Mouse (Mus musculus) left cerebral cortex, postnatal 25 days (tissue): ENCODE data around the gene Gm47985. TPM values are rescaled to one million over a fixed set of nuclear protein-coding genes. Genes with fewer than 3 reads are reported as not detected.
A peak's percentile ranks its signal among the peaks of the same experiment; 100 is the strongest.
"Not testable (repeated sequence)": the region's sequence is repeated elsewhere in the genome, so short reads cannot be mapped to it uniquely, and the experiment has no call there.

Source experiments
- DNase-seq, 2 experiments: peaks; one replicate each; pipeline ENCODE4 v3.0.0; 2022; ENCODE audit warnings: low spot score in 2 of 2, mixed read lengths in 1 of 2
- intact Hi-C: fragments of 180-260 bp; cut with DNase I; formaldehyde crosslinking; loops from one replicate; pipeline ENCODE4 v1.15.1; 2025
- total RNA-seq, 2 experiments: library from RNA; stranded (reverse); gene quantifications; 2 replicates each; pipeline ENCODE4 v1.2.3; 2021

Gene Gm47985
- not detected for total RNA-seq

DNA sequence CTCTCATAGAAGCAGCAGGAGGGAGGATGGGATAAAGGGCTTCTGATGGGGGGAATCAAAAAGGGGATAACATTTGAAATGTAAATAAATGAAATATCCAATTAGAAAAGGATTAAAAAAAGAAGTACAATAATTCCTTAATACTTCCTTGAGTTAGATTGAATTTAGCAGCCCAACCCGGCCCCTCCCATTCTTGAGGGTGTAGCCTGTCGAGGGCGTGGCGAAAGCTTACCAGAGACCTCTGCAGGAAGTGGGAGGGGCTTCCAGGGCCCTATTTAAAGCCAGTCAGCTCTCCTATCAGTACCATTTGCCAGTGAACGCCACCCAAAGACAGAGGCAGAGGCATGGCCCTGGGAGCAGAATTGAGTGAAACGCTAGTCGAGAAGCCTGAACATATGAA is at the start of gene Gm47985:
Gm47985 (plus strand) TSS at position 272 of the 400 bp plus-strand sequence.
- intact Hi-C loops, DNase-seq: not testable (repeated sequence)

DNA sequence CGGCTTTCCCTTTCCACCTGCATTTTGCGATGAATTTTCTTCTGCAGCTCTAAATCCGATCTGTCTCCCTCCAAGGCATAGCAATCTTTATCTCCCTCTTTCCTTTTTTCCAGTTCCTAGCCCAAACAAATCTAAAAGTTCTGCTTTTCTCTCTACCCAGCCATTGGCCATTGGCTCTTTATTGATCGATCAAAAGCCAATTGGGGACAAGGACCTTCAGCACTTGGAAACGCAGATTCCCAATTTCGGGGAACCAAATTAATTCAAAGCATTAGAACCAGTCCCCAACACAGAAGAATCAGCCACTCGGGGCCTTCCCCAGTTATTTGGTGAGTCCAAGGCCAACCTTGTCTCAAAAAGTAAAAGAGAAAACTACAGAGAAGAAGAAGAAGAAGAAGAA is 49.7 kb upstream of the Gm47985 start:
- intact Hi-C loops = no loop called here

DNA sequence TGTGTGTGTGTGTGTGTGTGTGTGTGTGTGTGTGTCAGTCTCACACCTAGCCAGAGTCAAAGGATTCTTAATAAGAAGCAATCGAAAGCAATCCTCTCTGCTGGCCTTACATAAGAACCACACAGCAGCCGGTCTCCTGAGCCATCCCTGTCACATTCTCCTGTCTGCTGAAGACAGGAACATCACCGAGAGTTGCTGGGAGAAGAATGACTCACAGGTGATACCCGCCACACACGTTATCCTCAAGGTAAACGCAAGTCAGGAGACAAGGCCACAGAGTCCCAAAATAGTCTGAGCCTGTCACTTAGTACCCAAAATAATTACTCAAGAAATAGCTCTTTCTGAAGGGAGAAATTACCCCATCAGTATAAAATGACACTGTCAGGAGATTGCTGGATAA is 43.9 kb upstream of the Gm47985 start:
- DNase-seq = peak; percentile 17 to 46
- intact Hi-C loops = no loop called here

More for the DNA sequence above, 49.7 kb upstream of the Gm47985 start:
- DNase-seq = no peak

DNA sequence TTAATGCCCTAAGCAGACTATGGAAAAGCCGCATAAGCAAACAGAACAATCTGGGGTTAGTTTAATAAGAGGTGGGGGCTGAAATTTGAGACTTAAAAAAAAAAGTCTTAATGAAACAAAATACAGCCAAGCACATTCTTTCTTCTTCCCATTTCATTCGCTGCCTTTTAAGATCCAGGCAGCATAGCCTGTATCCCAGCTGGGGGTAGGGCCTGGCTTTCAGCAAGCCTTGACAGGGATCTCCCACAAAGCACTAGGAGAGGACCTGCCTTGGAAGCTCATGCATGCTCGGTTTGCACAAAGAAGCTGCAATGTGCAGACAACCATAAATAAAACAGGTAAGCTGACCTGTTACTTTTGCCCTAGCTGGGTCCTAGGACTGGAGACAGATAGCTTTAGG is 41.4 kb upstream of the Gm47985 start:
- DNase-seq = no peak
- intact Hi-C loops = no loop called here

GRCm38 (mm10) chr1:151144471-151145146 is 37.7 kb upstream of the Gm47985 start:
- intact Hi-C loops = no loop called here

GRCm38 (mm10) chr1:151147801-151148200 is 34.5 kb upstream of the Gm47985 start:
- DNase-seq = no peak
- intact Hi-C loops = no loop called here

More at GRCm38 (mm10) chr1:151144471-151145146, 37.7 kb upstream of the Gm47985 start:
- DNase-seq = no peak

GRCm38 (mm10) chr1:151150211-151150610 is 32.1 kb upstream of the Gm47985 start:
- intact Hi-C loops = no loop called here
- no peak for DNase-seq

DNA sequence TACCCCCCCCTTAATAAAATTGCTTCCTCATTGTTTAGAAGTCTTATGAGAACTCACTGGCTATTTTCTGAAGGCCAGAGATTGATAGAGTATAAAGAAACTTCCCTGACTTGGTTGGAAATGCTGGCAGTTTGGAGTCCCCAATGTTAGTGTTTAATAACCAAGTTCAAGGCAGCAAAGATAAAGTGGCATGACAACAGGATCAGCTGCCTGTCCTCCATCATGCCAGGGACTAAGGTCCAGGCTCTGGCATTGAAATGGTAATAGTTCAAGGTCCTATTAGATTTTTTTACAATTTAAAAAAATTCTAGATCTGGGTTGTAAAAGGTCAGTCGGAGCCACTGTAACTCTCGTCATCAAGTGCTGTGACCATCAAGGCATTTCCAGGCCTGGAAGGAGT is 31.2 kb upstream of the Gm47985 start:
- intact Hi-C loops = no loop called here

GRCm38 (mm10) chr1:151153056-151153652 is 29.2 kb upstream of the Gm47985 start:
- DNase-seq = no peak
- intact Hi-C loops = no loop called here

More for the DNA sequence above, 31.2 kb upstream of the Gm47985 start:
- DNase-seq = no peak

GRCm38 (mm10) chr1:151154131-151154530 is 28.2 kb upstream of the Gm47985 start:
- DNase-seq, intact Hi-C loops: not testable (repeated sequence)

DNA sequence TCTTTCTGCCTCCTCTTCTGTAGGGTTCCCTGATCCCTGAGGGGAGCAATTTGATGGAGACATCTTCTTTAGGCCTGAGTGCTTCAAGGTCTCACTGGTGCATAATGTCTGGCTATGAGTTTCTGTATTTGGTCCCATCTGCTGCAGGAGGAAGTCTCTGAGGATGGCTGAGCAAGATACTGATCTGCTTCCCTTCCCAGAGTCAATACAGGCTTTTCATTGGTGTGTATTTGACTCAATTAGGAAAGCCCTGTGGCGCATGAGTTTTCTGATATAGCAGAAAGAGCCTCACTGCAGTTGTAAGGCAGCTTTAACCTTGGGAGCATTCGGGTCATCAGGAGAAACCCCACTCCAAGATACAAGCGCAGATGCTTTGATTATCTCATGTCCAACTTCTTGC is 26.2 kb upstream of the Gm47985 start:
- no peak for DNase-seq
- intact Hi-C loops = no loop called here

GRCm38 (mm10) chr1:151156777-151157632 is 25.3 kb upstream of the Gm47985 start:
- no peak for DNase-seq
- intact Hi-C loops = no loop called here

DNA sequence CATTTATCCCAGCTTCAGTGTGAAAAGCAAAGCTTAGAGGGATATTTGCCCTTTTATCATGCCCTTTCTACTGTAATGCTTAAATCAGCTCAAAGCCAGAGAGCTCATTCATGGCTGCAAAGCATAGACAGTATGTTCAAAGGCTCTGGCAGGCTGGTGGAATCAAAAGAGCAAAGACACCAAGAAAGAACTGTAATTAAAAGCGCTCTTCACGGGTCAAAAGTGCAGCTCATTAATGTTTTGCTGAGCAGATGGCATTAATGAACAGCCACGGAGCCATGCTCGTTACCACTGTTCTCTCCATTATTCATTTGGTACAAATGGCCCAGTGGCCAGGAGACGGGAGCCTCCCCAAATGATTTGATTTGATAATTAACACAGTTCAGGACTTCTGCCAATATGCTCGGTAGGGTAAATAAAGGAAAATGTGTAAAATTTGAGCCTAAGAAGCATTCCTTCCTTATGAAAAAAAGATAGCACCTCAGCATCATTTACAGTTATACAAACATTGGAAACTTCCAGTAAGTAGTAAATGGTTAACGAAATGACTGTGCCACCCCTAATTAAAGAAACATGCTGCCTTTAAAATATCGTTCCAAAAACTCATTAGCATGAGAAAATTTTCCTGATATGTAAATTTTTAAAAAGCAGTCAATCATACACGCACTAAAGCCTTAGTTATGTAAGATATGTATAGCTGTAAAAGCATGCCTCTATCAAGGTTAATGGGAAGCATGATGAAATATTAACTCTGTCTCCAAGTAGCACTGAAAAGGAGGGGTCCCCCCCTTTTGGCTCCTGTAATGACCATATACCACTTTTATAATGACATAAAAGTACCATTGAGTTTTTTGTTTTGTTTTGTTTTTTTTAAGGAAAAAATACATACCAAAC is 24.1 kb upstream of the Gm47985 start:
- no peak for DNase-seq
- intact Hi-C loops = no loop called here

GRCm38 (mm10) chr1:151158857-151159510 is 23.4 kb upstream of the Gm47985 start:
- intact Hi-C loops = no loop called here

GRCm38 (mm10) chr1:151166031-151166430 is 16.3 kb upstream of the Gm47985 start:
- no peak for DNase-seq
- intact Hi-C loops = loop anchor here (5.0 kb wide), 1 partner anchor 84 kb away; no protein-coding TSS in a partner anchor

More at GRCm38 (mm10) chr1:151158857-151159510, 23.4 kb upstream of the Gm47985 start:
- DNase-seq = no peak

- DNase-seq = peak in 1 of 2 experiments; percentile 18
- intact Hi-C loops = loop anchor here (5.0 kb wide), 1 partner anchor 85 kb away; no protein-coding TSS in a partner anchor
Measured at GRCm38 (mm10) chr1:151167297-151168047, 14.9 kb upstream of the Gm47985 start.

- intact Hi-C loops = loop anchor here (5.0 kb wide), 1 partner anchor 86 kb away; no protein-coding TSS in a partner anchor
- no peak for DNase-seq
Measured at GRCm38 (mm10) chr1:151168637-151169036, 13.7 kb upstream of the Gm47985 start.
